Mouse (Mus musculus): ENCODE measurements around the gene Gm42906.

Gm42906 gene

GRCm38 (mm10) chr5:151296244-151296643, 131.7 kb downstream of the Gm42906 start:
- no peak for DNase-seq

- no peak for DNase-seq
Observed at GRCm38 (mm10) chr5:151293591-151293990, 134.4 kb downstream of the Gm42906 start.

- peak; percentile 7 to 37 for DNase-seq
Observed at GRCm38 (mm10) chr5:151292310-151292709, 135.7 kb downstream of the Gm42906 start.

- DNase-seq = no peak
Observed at GRCm38 (mm10) chr5:151286331-151286730, 141.6 kb downstream of the Gm42906 start.

GRCm38 (mm10) chr5:151279531-151279930, 148.4 kb downstream of the Gm42906 start:
- DNase-seq = no peak

- no peak for DNase-seq
Observed at GRCm38 (mm10) chr5:151277927-151278326, 150.0 kb downstream of the Gm42906 start.

GRCm38 (mm10) chr5:151275986-151276385, 152.0 kb downstream of the Gm42906 start:
- DNase-seq = no peak

GRCm38 (mm10) chr5:151274265-151274664, 153.7 kb downstream of the Gm42906 start:
- no peak for DNase-seq

- DNase-seq = no peak
Observed at GRCm38 (mm10) chr5:151270815-151271214, 157.1 kb downstream of the Gm42906 start.

- no peak for DNase-seq
Observed at GRCm38 (mm10) chr5:151266896-151267634, 160.9 kb downstream of the Gm42906 start.

GRCm38 (mm10) chr5:151261558-151261957, 166.4 kb downstream of the Gm42906 start:
- DNase-seq = no peak

GRCm38 (mm10) chr5:151252213-151252612, 175.8 kb downstream of the Gm42906 start:
- DNase-seq = no peak

- no peak for DNase-seq
Observed at GRCm38 (mm10) chr5:151251656-151252055, 176.3 kb downstream of the Gm42906 start.

GRCm38 (mm10) chr5:151248671-151249620, 179.0 kb downstream of the Gm42906 start:
- DNase-seq = no peak

- no peak for DNase-seq
Observed at GRCm38 (mm10) chr5:151248084-151248483, 179.9 kb downstream of the Gm42906 start.

- no peak for DNase-seq
Observed at GRCm38 (mm10) chr5:151247115-151247875, 180.7 kb downstream of the Gm42906 start.

GRCm38 (mm10) chr5:151246287-151246686, 181.7 kb downstream of the Gm42906 start:
- no peak for DNase-seq

- no peak for DNase-seq
Observed at GRCm38 (mm10) chr5:151245571-151245970, 182.4 kb downstream of the Gm42906 start.

- no peak for DNase-seq
Observed at GRCm38 (mm10) chr5:151238730-151239129, 189.2 kb downstream of the Gm42906 start.

GRCm38 (mm10) chr5:151236411-151236810, 191.6 kb downstream of the Gm42906 start:
- no peak for DNase-seq

GRCm38 (mm10) chr5:151233400-151234031, 194.4 kb downstream of the Gm42906 start, which contains the start of gene Stard13:
TSS of gene Stard13 (minus strand) at chr5:151233836.
- DNase-seq = peak; percentile 32 to 41

- DNase-seq = no peak
Observed at GRCm38 (mm10) chr5:151232576-151233299, 195.2 kb downstream of the Gm42906 start.

All from cerebellum, postnatal 14 days (tissue).